Mouse (Mus musculus) gastrocnemius, postnatal 4 days (tissue): Measurements from ENCODE around the gene Nav2. TPM values are rescaled to one million over a fixed set of nuclear protein-coding genes. Genes with fewer than 3 reads are reported as not detected.

ENCODE experiments used
- DNase-seq, 2 experiments: peaks; one replicate each; pipeline ENCODE4 v3.0.0; 2021 to 2022; ENCODE audit warnings: low spot score in 2 of 2, mixed read lengths in 2 of 2
- total RNA-seq, 2 experiments: library from RNA; stranded (reverse); gene quantifications; 2 replicates each; pipeline ENCODE4 v1.2.3; 2021

The Nav2 gene
- total RNA-seq, 2 experiments from 2014 or later: 79.5 to 86.2 TPM

- DNase-seq: no peak
These were observed 559.3 kb downstream of the Nav2 start for GRCm38 (mm10) chr7:49467861-49468260.

GRCm38 (mm10) chr7:49468492-49469205 lies 560.1 kb downstream of the Nav2 start:
- no peak for DNase-seq

GRCm38 (mm10) chr7:49471278-49471677 lies 562.8 kb downstream of the Nav2 start:
- peak in 1 of 2 experiments; percentile 45 for DNase-seq

- DNase-seq: no peak
These were observed 566.8 kb downstream of the Nav2 start for GRCm38 (mm10) chr7:49475282-49475681.

- no peak for DNase-seq
These were observed 567.6 kb downstream of the Nav2 start for GRCm38 (mm10) chr7:49476163-49476562.

GRCm38 (mm10) chr7:49476666-49477065 lies 568.1 kb downstream of the Nav2 start:
- no peak for DNase-seq

- no peak for DNase-seq
These were observed 568.8 kb downstream of the Nav2 start for GRCm38 (mm10) chr7:49477076-49477975.

GRCm38 (mm10) chr7:49477976-49478349 lies 569.4 kb downstream of the Nav2 start:
- DNase-seq: no peak

- no peak for DNase-seq
These were observed 570.4 kb downstream of the Nav2 start for GRCm38 (mm10) chr7:49478886-49479285.

GRCm38 (mm10) chr7:49480962-49481361 lies 572.4 kb downstream of the Nav2 start:
- DNase-seq: no peak

- DNase-seq: no peak
These were observed 575.7 kb downstream of the Nav2 start for GRCm38 (mm10) chr7:49484036-49484744.

- no peak for DNase-seq
These were observed 576.9 kb downstream of the Nav2 start for GRCm38 (mm10) chr7:49485292-49485847.

- DNase-seq: no peak
These were observed 578.8 kb downstream of the Nav2 start for GRCm38 (mm10) chr7:49487347-49487746.

GRCm38 (mm10) chr7:49488493-49489087 lies 580.1 kb downstream of the Nav2 start:
- DNase-seq: no peak

GRCm38 (mm10) chr7:49490814-49491213 lies 582.3 kb downstream of the Nav2 start:
- DNase-seq: no peak

- DNase-seq: no peak
These were observed 584.1 kb downstream of the Nav2 start for GRCm38 (mm10) chr7:49492622-49493021.

GRCm38 (mm10) chr7:49493210-49493609 lies 584.7 kb downstream of the Nav2 start:
- no peak for DNase-seq

GRCm38 (mm10) chr7:49494654-49495053 lies 586.1 kb downstream of the Nav2 start:
- no peak for DNase-seq

GRCm38 (mm10) chr7:49496111-49496510 lies 587.6 kb downstream of the Nav2 start:
- DNase-seq: no peak

- DNase-seq: no peak
These were observed 588.4 kb downstream of the Nav2 start for GRCm38 (mm10) chr7:49496766-49497425.
